Mouse (Mus musculus) heart, embryonic 12.5 days (tissue): ENCODE results near the gene Ugt1a7c. TPM values are rescaled to one million over a fixed set of nuclear protein-coding genes. Genes with fewer than 3 reads are reported as not detected.
A peak's percentile ranks its signal among the peaks of the same experiment; 100 is the strongest.

Source experiments
- ATAC-seq: fragments of 200-750 bp; cut with Nextera tagmentation; 2 replicates; pipeline ENCODE4 v1.8.0; 2017; ENCODE audit warnings: moderate TSS enrichment, moderate library complexity; ENCODE audit not compliant: insufficient number of reproducible peaks, low FRiP score
- H3K27ac ChIP-seq: fragments of 300-500 bp; sonication (generic); 2 replicates; pipeline ENCODE4 v1.5.1; 2016; ENCODE audit warnings: mild to moderate bottlenecking, moderate library complexity; ENCODE audit not compliant: poor library complexity, severe bottlenecking
- H3K27me3 ChIP-seq: fragments of 300-500 bp; sonication (generic); replicated peaks from 2 replicates; pipeline ENCODE4 v1.6.1; 2016; ENCODE audit warnings: mild to moderate bottlenecking, moderate library complexity
- H3K36me3 ChIP-seq: fragments of 300-500 bp; sonication (generic); 2 replicates; pipeline ENCODE4 v1.6.1; 2016; ENCODE audit warnings: mild to moderate bottlenecking, moderate library complexity
- H3K4me1 ChIP-seq: fragments of 300-500 bp; sonication (generic); replicated peaks from 2 replicates; pipeline ENCODE4 v1.6.1; 2016; ENCODE audit warnings: mild to moderate bottlenecking
- H3K4me2 ChIP-seq: fragments of 300-500 bp; sonication (generic); 2 replicates; pipeline ENCODE4 v1.6.1; 2016; ENCODE audit warnings: mild to moderate bottlenecking, moderate library complexity
- H3K4me3 ChIP-seq: fragments of 300-500 bp; sonication (generic); 2 replicates; pipeline ENCODE4 v1.5.1; 2016; ENCODE audit warnings: mild to moderate bottlenecking
- H3K9ac ChIP-seq: fragments of 300-500 bp; sonication (generic); 2 replicates; pipeline ENCODE4 v1.6.1; 2016; ENCODE audit warnings: mild to moderate bottlenecking, moderate library complexity
- H3K9me3 ChIP-seq: fragments of 300-500 bp; sonication (generic); replicated peaks from 2 replicates; pipeline ENCODE4 v1.6.1; 2016; ENCODE audit warnings: mild to moderate bottlenecking, moderate library complexity
- WGBS: fragments of 180-500 bp; shearing (Covaris S2); methylation state at CpG from one replicate; pipeline ENCODE4 v1.1.7; 2016; 5-methylcytosine and 5-hydroxymethylcytosine counted together
- polyA plus RNA-seq: library from polyadenylated mRNA; unstranded; fragments of >200 nt; fragmentation: Nextera tagmentation; extraction: Ambion mirVana; gene quantifications from 2 replicates; pipeline ENCODE4 v1.2.1, GENCODE M21; 2016

The Ugt1a7c gene
- polyA plus RNA-seq, 1 experiment from 2014 or later: 0.78 TPM

DNA sequence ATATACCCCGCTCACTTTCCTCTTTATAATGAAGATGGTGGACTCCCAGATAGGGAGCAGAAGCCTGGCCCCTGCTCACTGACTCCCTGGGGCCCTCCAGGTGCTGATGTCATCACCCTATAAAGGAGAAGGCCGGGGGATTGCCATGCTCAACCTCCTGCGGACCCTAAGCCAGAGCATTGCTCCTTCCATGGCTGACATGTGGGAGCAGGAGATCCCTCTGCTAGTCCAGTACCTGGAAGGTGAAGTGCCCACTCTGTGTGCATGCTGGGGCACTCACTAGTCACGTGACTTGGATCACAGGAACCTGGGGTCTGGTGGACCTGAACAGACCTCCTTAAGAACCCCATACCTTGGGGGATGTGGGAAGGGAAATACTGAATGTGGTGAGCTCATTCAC, 145.7 kb downstream of the Ugt1a7c start:
- Histone ChIP-seq H3K4me2 (no peak overlapping the region), H3K4me3 (no peak overlapping the region), H3K27ac (no peak overlapping the region), H3K36me3 (no peaks in the 10 kb centered on the region), H3K4me1 (no peaks in the 10 kb centered on the region), H3K27me3 (no peaks in the 10 kb centered on the region), H3K9ac (no peak overlapping the region), H3K9me3 (peaks cover 90% of the 10 kb centered on the region)
- ATAC-seq: 0 out of 2 replicates have a peak, but pooled peaks have one; percentile 0
- 61% methylated on average over 4 of the region's 4 CpGs for WGBS

DNA sequence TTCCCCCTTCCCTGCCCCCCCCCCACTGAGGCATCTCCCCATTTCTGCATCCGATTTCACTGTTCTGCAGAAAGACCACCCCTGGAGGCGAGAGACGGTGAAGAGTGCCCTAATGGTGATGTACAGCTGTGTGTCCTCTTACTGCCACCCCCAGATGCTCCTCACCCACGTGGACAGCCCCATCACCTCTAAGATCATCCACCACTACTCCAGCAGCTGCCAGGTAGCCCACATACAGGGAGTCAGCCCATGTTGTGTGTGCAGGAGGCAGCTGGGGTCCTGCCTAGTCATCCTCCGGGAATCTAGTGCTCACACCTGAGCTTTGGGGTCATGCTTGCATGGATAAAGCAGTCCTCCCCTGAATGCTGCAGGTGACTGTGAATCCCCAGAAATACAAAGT, 149.0 kb downstream of the Ugt1a7c start:
- peaks cover 93% of the 10 kb centered on the region for H3K9me3 ChIP-seq
- no peaks in the 10 kb centered on the region for H3K27me3 ChIP-seq
- H3K9ac ChIP-seq: no peak overlapping the region
- ATAC-seq: no peak
- no peak overlapping the region for H3K4me3 ChIP-seq
- no peaks in the 10 kb centered on the region for H3K36me3 ChIP-seq
- H3K4me2 ChIP-seq: no peak overlapping the region
- 58% methylated on average over 5 of the region's 5 CpGs for WGBS
- H3K4me1 ChIP-seq: no peaks in the 10 kb centered on the region
- H3K27ac ChIP-seq: no peak overlapping the region

- no peak overlapping the region for H3K4me2 ChIP-seq
- H3K27ac ChIP-seq: no peak overlapping the region
- H3K9me3 ChIP-seq: peaks cover 93% of the 10 kb centered on the region
- no peaks in the 10 kb centered on the region for H3K36me3 ChIP-seq
- WGBS: 73% methylated on average over 6 of the region's 6 CpGs
- no peaks in the 10 kb centered on the region for H3K4me1 ChIP-seq
- H3K4me3 ChIP-seq: no peak overlapping the region
- H3K9ac ChIP-seq: no peak overlapping the region
- no peak for ATAC-seq
- no peaks in the 10 kb centered on the region for H3K27me3 ChIP-seq
Observed at GRCm38 (mm10) chr1:88245881-88246280, 151.0 kb downstream of the Ugt1a7c start.

- peaks cover 93% of the 10 kb centered on the region for H3K9me3 ChIP-seq
- H3K27ac ChIP-seq: no peak overlapping the region
- no peak overlapping the region for H3K9ac ChIP-seq
- no peaks in the 10 kb centered on the region for H3K4me1 ChIP-seq
- H3K36me3 ChIP-seq: no peaks in the 10 kb centered on the region
- 37% methylated on average over 6 of the region's 6 CpGs for WGBS
- no peak for ATAC-seq
- H3K4me2 ChIP-seq: no peak overlapping the region
- no peaks in the 10 kb centered on the region for H3K27me3 ChIP-seq
- H3K4me3 ChIP-seq: no peak overlapping the region
Observed at GRCm38 (mm10) chr1:88246386-88246785, 151.5 kb downstream of the Ugt1a7c start.

- no peaks in the 10 kb centered on the region for H3K27me3 ChIP-seq
- no peak overlapping the region for H3K27ac ChIP-seq
- no peaks in the 10 kb centered on the region for H3K36me3 ChIP-seq
- H3K4me2 ChIP-seq: no peak overlapping the region
- 40% methylated on average over 2 of the region's 2 CpGs for WGBS
- H3K9ac ChIP-seq: no peak overlapping the region
- no peak overlapping the region for H3K4me3 ChIP-seq
- H3K4me1 ChIP-seq: no peaks in the 10 kb centered on the region
- no peak for ATAC-seq
- peaks cover 95% of the 10 kb centered on the region for H3K9me3 ChIP-seq
Observed at GRCm38 (mm10) chr1:88247660-88248059, 152.8 kb downstream of the Ugt1a7c start.

GRCm38 (mm10) chr1:88248658-88249057, 153.8 kb downstream of the Ugt1a7c start:
- Histone ChIP-seq H3K4me1 (no peaks in the 10 kb centered on the region), H3K9me3 (peaks cover 96% of the 10 kb centered on the region), H3K4me2 (no peak overlapping the region), H3K36me3 (no peaks in the 10 kb centered on the region), H3K27me3 (no peaks in the 10 kb centered on the region), H3K9ac (no peak overlapping the region), H3K4me3 (no peak overlapping the region), H3K27ac (no peak overlapping the region)
- 62% methylated on average over 4 of the region's 4 CpGs for whole genome bisulfite sequencing
- ATAC-seq: no peak

- no peak overlapping the region for H3K27ac ChIP-seq
- peaks cover 92% of the 10 kb centered on the region for H3K9me3 ChIP-seq
- no peaks in the 10 kb centered on the region for H3K4me1 ChIP-seq
- 69% methylated on average over 7 of the region's 7 CpGs for WGBS
- no peak for ATAC-seq
- no peaks in the 10 kb centered on the region for H3K27me3 ChIP-seq
- H3K4me2 ChIP-seq: no peak overlapping the region
- H3K9ac ChIP-seq: no peak overlapping the region
- H3K4me3 ChIP-seq: no peak overlapping the region
- no peaks in the 10 kb centered on the region for H3K36me3 ChIP-seq
Observed at GRCm38 (mm10) chr1:88249596-88249995, 154.7 kb downstream of the Ugt1a7c start.

GRCm38 (mm10) chr1:88250023-88250422, 155.2 kb downstream of the Ugt1a7c start:
- H3K9me3 ChIP-seq: peaks cover 92% of the 10 kb centered on the region
- 75% methylated on average over 5 of the region's 5 CpGs for WGBS
- no peak overlapping the region for H3K4me2 ChIP-seq
- no peak for ATAC-seq
- no peak overlapping the region for H3K9ac ChIP-seq
- H3K27me3 ChIP-seq: no peaks in the 10 kb centered on the region
- no peaks in the 10 kb centered on the region for H3K4me1 ChIP-seq
- H3K4me3 ChIP-seq: no peak overlapping the region
- no peak overlapping the region for H3K27ac ChIP-seq
- no peaks in the 10 kb centered on the region for H3K36me3 ChIP-seq

GRCm38 (mm10) chr1:88253106-88253505, 158.2 kb downstream of the Ugt1a7c start:
- no peaks in the 10 kb centered on the region for H3K36me3 ChIP-seq
- H3K4me1 ChIP-seq: no peaks in the 10 kb centered on the region
- H3K9ac ChIP-seq: no peak overlapping the region
- WGBS: 67% methylated on average over 8 of the region's 8 CpGs
- ATAC-seq: no peak
- H3K9me3 ChIP-seq: peaks cover 91% of the 10 kb centered on the region
- H3K4me3 ChIP-seq: no peak overlapping the region
- H3K27ac ChIP-seq: no peak overlapping the region
- H3K27me3 ChIP-seq: no peaks in the 10 kb centered on the region
- no peak overlapping the region for H3K4me2 ChIP-seq

DNA sequence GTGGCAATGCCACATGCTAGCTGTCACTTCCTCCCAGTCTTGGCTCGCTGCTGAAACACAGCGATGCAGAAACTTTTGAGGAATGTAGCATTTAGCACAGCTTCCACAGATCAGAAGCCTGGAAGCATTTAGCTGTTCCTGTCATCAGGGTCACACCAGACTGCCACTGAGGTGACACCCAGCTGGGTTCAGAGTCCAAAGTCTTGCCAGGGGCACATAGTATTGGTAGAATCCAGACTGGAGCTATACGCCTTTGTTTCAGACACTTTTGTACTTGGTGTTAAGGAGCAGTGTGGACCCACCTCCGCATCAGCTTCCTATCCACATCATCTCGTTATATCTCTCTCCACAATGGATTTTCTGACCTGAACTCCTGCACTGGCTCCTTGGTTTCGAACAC, 158.7 kb downstream of the Ugt1a7c start:
- no peaks in the 10 kb centered on the region for H3K27me3 ChIP-seq
- H3K9me3 ChIP-seq: peaks cover 91% of the 10 kb centered on the region
- no peak overlapping the region for H3K4me3 ChIP-seq
- H3K27ac ChIP-seq: no peak overlapping the region
- no peak overlapping the region for H3K4me2 ChIP-seq
- WGBS: 61% methylated on average over 6 of the region's 6 CpGs
- no peak overlapping the region for H3K9ac ChIP-seq
- no peaks in the 10 kb centered on the region for H3K36me3 ChIP-seq
- ATAC-seq: no peak
- H3K4me1 ChIP-seq: no peaks in the 10 kb centered on the region

DNA sequence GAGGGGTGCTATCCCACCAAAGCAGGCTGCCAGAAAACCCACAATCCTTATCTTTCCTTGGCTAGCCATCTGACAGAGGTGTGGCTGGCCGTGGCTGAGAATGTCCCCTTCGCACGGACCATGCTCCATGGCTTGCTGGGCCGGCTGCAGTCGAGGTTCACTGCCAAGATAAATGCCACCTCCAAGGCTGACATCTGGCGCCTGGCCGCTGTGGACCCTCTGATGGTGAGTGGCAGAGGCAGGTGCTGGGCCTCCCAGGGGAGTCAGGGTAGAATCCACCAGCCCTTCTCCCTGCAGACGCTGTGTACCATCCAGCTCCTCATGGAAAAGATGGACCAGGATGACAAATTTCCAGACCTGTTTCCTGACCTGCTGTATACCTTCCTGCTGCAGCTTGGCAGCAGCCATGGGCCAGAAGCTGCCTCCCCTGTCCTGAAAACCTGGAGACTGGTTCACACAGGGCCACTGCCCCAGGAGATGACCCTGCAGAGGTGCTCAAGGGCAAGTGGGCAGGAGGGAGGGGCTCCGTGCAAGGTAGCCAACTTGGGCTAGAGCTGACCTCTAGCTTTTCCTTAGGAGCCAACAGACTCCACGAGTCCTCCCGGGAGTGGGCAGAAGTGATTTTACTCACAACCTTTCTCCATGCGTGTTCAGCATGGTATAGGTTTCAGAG, 160.1 kb downstream of the Ugt1a7c start:
- H3K36me3 ChIP-seq: peaks cover 4% of the 10 kb centered on the region

GRCm38 (mm10) chr1:88255466-88255857, 160.6 kb downstream of the Ugt1a7c start:
- H3K36me3 ChIP-seq: peaks cover 10% of the 10 kb centered on the region
- no peak overlapping the region for H3K4me2 ChIP-seq
- no peaks in the 10 kb centered on the region for H3K27me3 ChIP-seq
- no peak overlapping the region for H3K4me3 ChIP-seq
- ATAC-seq: no peak
- peaks cover 11% of the 10 kb centered on the region for H3K4me1 ChIP-seq
- no peak overlapping the region for H3K27ac ChIP-seq
- WGBS: 57% methylated on average over 2 of the region's 2 CpGs
- peaks cover 75% of the 10 kb centered on the region for H3K9me3 ChIP-seq
- no peak overlapping the region for H3K9ac ChIP-seq

More for the DNA sequence above, 160.1 kb downstream of the Ugt1a7c start:
- Histone ChIP-seq H3K27ac (no peak overlapping the region), H3K27me3 (no peaks in the 10 kb centered on the region), H3K4me1 (peaks cover 8% of the 10 kb centered on the region), H3K4me2 (no peak overlapping the region), H3K4me3 (no peak overlapping the region), H3K9me3 (peaks cover 77% of the 10 kb centered on the region), H3K9ac (no peak overlapping the region)
- ATAC-seq: no peak
- 79% methylated on average over 12 of the region's 12 CpGs for WGBS
